Mouse (Mus musculus) neural tube, embryonic 12.5 days (tissue): ENCODE measurements around the gene Parp11. TPM values are rescaled to one million over a fixed set of nuclear protein-coding genes. Genes with fewer than 3 reads are reported as not detected.

Experiments
- ATAC-seq: fragments of 200-750 bp; cut with Nextera tagmentation; 2 replicates; pipeline ENCODE4 v1.8.0; 2017; ENCODE audit warnings: low read depth, mild to moderate bottlenecking, moderate TSS enrichment, moderate library complexity; ENCODE audit not compliant: low FRiP score
- H3K27ac ChIP-seq: fragments of 300-500 bp; sonication (generic); 2 replicates; pipeline ENCODE4 v1.5.1; 2016
- H3K27me3 ChIP-seq: fragments of 300-500 bp; sonication (generic); replicated peaks from 2 replicates; pipeline ENCODE4 v1.6.1; 2016; ENCODE audit warnings: mild to moderate bottlenecking
- H3K36me3 ChIP-seq: fragments of 300-500 bp; sonication (generic); 2 replicates; pipeline ENCODE4 v1.6.1; 2016; ENCODE audit warnings: mild to moderate bottlenecking
- H3K4me1 ChIP-seq: fragments of 300-500 bp; sonication (generic); 2 replicates; pipeline ENCODE4 v1.6.1; 2016
- H3K4me2 ChIP-seq: fragments of 300-500 bp; sonication (generic); replicated peaks from 2 replicates; pipeline ENCODE4 v1.6.1; 2016; ENCODE audit warnings: mild to moderate bottlenecking
- H3K4me3 ChIP-seq: fragments of 300-500 bp; sonication (generic); 2 replicates; pipeline ENCODE4 v1.5.1; 2016
- H3K9ac ChIP-seq: fragments of 300-500 bp; sonication (generic); 2 replicates; pipeline ENCODE4 v1.6.1; 2016; ENCODE audit warnings: mild to moderate bottlenecking
- H3K9me3 ChIP-seq: fragments of 300-500 bp; sonication (generic); 2 replicates; pipeline ENCODE4 v1.6.1; 2016; ENCODE audit warnings: mild to moderate bottlenecking
- WGBS: fragments of 180-500 bp; shearing (Covaris S2); methylation state at CpG from one replicate; pipeline ENCODE4 v1.1.7; 2016; 5-methylcytosine and 5-hydroxymethylcytosine counted together
- polyA plus RNA-seq: library from polyadenylated mRNA; unstranded; fragments of >200 nt; fragmentation: Nextera tagmentation; extraction: Ambion mirVana; gene quantifications from 2 replicates; pipeline ENCODE4 v1.2.1, GENCODE M21; 2016

Gene Parp11
- polyA plus RNA-seq, 1 experiment from 2014 or later: 60.5 TPM

DNA sequence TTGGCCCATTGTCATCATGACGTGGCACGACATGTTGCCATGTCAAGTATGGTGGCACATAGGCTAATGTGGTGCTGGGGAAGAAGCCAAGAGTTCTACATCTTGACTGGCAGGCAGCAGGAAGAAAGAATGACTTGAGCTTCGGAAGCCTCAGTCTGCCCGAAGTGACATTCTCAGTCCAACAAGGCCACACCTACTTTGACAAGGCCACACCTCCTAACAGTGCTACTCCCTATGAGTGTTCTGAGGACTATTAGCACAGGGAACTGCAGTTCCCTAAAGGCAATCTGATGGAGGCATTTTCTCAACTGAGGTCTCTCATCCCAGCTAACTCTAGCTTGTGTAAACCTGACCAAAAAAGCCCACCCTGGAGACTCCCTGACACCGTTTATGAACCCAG is 93.0 kb downstream of the Parp11 start:
- ATAC-seq: no peak
- no peaks in the 10 kb centered on the region for H3K36me3 ChIP-seq
- H3K4me3 ChIP-seq: no peak overlapping the region
- no peak overlapping the region for H3K27ac ChIP-seq
- WGBS: 72% methylated on average over 5 of the region's 5 CpGs
- H3K9me3 ChIP-seq: no peaks in the 10 kb centered on the region
- H3K4me1 ChIP-seq: no peaks in the 10 kb centered on the region
- no peak overlapping the region for H3K4me2 ChIP-seq
- no peaks in the 10 kb centered on the region for H3K27me3 ChIP-seq
- H3K9ac ChIP-seq: no peak overlapping the region

DNA sequence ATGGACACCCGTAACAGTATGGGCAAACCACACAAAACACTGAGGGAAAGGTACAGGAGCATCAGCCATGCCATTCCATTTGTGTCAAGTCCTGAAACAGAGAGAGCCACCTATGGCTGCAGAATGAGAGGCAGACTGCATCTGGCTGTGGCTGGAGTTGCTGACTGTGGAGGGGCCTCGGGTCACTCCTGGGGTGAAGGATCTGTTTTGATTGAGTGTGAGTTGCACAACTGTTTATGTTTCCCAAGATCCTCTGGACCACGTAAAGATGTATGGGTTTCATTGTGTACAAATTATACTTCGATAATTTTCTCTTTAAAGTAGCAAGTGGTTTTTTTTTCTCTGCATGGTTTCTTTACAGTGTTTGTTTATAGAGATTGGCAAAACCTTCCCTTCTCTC is 93.9 kb downstream of the Parp11 start:
- no peak for ATAC-seq
- WGBS: 74% methylated on average over 4 of the region's 4 CpGs
- Histone ChIP-seq H3K9me3 (no peaks in the 10 kb centered on the region), H3K27ac (no peak overlapping the region), H3K4me3 (no peak overlapping the region), H3K36me3 (no peaks in the 10 kb centered on the region), H3K4me2 (no peak overlapping the region), H3K4me1 (no peaks in the 10 kb centered on the region), H3K27me3 (no peaks in the 10 kb centered on the region), H3K9ac (no peak overlapping the region)

DNA sequence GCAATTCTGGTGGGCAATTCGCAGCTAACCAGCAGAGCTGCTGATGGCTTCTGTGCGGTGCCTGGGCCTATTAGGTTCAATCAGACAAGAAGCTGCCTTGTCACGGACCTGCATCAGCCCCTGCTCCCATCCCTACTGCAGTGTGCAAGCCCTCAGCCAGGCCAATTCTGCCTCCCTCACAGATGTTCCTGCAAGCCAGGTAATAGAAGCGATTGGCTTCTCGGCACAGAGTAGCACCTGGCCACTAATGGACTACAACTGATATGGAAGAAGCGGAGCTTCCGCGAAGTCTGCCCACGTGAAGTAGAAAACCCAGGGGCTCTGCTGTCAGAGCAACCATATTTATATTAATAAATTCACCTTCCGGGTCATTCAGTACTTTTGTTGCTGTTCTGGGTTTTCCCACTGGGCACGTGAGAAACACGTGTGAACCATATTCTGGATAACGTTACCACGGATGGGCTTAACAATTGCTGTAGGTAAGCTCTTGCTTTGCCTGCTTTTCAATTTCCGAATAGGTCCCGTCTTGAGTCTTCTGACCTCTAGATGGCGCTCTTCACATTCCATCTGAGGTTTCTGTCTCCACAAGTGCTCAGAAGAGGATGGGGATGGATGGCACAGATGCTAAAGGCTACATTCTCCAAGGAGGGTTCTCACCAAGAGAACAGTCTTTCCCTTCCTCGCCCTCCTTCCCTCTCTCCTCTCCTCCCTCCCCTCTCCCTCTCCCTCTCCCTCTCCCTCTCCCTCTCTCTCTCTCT is 95.2 kb downstream of the Parp11 start:
- whole genome bisulfite sequencing: 32% methylated on average over 18 of the region's 18 CpGs
- Histone ChIP-seq H3K27ac (no peak overlapping the region), H3K4me2 (peak overlapping the region; percentile 15; the same call in 1 of the 2 replicates), H3K36me3 (no peaks in the 10 kb centered on the region), H3K27me3 (no peaks in the 10 kb centered on the region), H3K9ac (no peak overlapping the region), H3K4me1 (no peaks in the 10 kb centered on the region), H3K4me3 (no peak overlapping the region), H3K9me3 (no peaks in the 10 kb centered on the region)
- peak; percentile 63 for ATAC-seq

Other genes starting within 250 kb of the Parp11 start
- 0.81 and 1.3 TPM in 2 replicates for gene Cracr2a, start 114.5 kb downstream of the Parp11 start, polyA plus RNA-seq